Mouse (Mus musculus) embryo, embryonic 11 days (tissue): Measurements from ENCODE around the gene Dnah7b.
A peak's percentile ranks its signal among the peaks of the same experiment; 100 is the strongest.
"Not testable (repeated sequence)": the region's sequence is repeated elsewhere in the genome, so short reads cannot be mapped to it uniquely, and the experiment has no call there.

Experiments
- DNase-seq: peaks from one replicate; pipeline ENCODE4 v3.0.0-alpha.2; 2015

Dnah7b gene

DNA sequence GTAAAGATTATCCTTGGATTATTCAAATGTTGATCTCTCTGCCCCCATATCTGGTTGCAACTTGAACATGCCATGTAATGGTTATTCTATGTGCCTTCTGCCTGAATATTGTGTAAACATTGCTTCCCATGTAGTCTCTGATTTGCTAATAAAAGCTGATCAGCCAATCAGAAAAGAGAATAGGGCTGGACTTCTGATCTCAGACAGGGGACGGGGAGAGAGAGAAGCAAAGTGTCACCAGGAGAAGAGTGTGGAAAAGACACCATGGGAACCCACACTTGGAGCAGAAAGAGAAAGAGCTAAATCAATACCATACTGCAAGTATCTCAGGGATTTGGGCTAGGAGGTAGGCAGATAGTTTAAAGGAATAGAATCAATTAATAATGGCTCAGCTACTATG is at the start of gene Dnah7b:
Dnah7b (plus strand) TSS at position 301 of the 400 bp plus-strand sequence.
- no peak for DNase-seq

DNA sequence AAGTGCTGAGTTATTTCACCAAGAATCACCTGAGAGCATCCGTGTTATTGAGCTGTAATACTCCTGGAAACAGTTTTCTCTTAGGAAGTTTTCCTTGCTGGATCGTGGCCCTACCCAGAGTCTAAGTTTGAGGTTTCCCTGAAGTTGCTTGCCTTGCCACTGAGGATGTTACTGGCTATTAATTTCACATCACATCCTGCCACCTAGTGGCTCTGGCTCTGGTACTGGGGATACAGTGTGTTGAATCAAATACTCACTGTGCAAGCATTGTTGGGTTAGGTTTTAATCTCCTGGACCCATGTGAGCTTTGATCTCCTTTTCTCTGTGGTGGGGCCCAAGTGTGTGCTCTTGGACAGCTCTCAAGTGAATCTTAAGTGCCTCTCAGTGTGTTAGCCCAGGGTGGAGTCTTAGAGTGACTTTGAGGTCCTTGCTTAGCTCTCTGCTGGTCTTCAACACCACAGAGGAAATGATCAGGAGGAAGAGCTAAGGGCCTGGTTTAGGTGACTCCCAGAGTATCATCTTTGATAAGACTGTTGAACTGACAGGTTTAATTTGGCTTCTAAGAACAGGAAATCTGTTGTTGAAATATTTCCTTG is 47.6 kb upstream of the Dnah7b start:
- peak; percentile 49 for DNase-seq

DNA sequence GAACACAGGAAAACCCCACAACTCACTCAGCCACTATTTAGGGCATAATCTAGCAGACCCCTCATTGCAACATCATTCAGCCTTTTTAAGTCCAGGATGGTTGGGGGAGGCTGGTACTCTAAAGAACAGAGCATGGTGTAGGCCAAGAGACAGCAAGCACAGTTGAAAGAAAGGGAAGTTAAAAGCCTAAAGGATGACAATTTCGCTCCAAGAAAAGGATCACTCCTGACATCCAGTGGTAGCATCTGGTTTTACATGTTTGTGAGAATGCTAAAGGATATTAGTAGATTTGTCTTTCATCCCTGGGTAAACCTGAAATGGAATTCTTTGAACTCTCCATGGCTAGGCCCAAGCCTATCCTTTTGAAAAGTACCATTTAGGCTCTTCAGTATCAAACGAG is 43.9 kb upstream of the Dnah7b start:
- DNase-seq, result peak; percentile 24

DNA sequence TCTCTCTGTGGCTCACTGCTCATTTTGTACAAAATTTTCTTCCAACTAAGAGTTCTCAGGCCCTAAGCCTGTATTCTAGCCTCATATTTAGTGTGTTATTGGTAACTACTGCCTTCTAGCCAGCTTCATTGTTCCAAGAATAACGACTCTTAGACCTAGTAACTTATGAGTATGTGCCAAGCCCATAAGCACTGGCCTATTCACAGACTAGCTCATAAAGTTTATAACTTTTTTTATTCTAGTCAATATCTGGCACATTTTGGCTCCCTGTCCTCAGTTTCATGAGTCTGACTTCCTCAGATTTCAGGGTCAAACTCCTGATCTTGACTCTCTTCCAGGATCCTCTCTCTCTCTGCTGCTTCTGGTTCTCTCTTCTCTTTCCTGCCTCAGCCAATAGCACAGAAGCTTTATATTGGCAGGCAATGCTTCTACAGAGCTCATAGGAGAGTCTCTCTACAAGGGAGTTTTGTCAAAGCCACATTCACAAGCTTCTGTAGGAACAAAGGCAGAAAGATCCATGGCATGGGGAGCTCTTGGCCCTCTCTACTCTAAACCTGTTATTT is 34.0 kb upstream of the Dnah7b start:
- no peak for DNase-seq

DNA sequence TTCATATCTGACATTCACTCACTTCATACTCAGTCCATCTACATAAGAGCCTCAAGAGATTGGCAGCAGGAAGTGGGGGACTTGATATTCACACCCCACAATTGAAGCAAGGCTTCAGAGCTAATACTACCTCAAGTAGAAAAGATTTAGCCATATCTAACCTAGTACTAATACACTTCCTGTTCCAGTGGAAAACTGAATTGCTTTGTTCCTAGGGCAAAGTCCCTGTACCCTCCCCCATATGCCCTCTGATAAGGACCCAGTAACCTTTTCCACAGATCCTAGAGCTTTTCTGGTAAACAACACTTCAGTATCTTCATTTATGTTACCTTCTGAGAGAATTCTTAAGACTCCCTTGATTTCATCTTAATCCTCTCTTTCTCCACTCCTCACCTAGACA is 17.9 kb upstream of the Dnah7b start:
- DNase-seq, result no peak

DNA sequence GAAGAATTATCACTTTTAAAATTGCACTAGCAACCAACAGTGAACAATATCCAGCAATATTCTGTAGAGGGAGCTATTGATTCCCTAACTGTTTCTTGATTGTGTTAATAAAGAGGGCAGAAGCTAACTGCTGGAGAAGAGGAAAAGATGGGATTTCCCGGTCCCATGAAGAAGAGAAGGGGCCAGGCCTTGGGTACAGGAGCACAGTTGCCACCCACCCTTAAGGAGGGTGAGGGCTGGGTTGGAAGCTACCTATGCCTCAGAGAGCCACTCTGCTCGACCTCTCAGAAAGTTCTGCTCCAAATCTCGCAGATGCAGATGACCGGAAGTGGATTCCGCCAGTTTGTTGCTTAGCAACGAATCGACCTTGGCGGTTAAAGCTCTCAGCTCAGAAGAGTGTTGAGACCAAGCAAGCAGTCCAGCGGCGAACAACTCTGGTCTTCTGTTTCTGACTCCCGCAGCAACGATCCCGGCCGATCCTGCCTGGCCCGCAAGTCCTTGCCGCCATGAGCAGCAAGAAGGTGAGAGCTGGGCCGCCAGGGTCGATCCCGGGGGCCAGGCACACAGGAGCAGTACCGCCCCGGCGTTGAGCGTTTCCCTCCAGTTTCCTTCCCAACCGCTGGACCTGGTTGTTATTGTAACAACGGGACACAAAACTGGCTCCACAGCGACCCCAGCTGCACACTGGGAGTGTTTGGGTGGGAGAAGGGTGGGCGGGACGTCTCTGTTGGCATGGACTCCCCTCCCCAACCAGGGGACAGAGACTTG is 553 bp downstream of the Dnah7b start:
- DNase-seq, result peak; percentile 90

DNA sequence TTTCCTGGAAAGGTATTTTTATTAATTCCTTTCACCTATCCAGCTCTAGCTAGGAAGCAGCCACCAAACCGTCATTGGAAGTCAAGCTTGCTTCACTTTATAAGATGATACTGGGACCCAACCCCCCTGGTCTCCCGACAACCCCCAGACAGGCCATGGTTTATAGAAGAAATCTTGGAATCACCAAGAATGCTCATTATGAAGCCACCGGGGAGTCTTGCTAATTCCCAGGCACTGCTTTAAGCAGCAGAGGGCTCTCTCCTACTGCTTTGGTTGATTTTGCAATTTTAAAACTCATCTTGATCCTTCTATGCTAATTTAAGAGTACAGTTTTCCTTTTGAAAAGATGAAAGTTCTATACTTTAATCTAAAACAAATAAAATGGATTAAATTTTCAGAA is 2.7 kb downstream of the Dnah7b start:
- DNase-seq, result not testable (repeated sequence)

DNA sequence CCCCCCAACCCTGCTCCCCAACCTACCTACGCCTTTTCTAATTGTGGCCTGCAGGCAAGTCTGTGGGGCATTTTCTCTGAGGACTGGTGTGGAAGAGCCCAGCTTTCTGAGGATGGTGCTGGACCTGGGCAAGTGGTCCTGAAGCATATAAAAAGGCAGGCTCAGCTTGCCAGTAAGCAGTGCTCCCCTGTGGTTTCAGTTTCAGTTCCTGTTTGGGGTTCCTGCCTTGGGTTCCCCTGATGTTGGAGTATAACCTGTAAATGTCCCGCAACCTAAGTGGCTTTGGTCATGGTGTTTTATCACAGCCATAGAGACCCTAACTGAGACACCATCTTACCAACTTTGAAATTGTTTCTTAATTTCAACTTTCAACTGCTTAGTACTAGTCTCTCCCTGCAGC is 11.8 kb downstream of the Dnah7b start:
- no peak for DNase-seq

DNA sequence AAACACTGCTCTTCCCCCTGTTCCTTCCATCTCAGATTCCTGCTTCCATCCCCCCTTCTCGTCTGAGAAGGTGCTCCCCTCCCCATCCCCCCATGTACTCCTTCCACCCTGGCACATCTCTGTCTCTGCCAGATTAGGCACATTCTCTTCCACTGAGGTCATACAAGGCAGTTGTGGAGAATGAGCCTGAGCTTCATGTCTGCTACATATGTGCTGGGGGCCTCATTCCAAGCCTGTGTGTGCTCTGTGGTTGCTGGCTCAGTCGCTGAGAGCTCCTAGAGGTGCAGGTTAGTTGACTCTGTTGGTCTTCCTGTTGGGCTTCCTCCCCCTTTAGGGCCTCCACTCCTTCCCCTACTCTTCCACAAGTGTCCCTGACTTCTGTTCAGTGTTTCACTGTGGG is 34.4 kb downstream of the Dnah7b start:
- DNase-seq, result no peak

DNA sequence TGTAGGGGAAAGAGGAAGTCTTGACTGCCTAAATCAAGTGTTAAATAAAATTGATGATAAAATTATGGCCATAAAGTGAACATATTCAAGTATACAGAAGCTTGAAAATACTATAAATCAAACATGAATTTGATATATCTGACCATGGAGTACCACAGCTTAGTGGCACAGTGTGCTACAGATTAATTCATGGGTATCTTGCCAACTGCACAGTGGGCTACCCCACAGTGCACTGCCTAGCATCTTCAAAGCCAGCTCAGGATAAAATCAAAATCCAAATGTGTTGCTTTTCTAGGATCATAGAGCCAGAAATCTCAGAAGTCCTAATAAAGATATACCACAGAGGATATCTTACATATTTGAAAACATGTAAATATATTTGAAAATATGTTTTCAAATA is 46.5 kb downstream of the Dnah7b start:
- DNase-seq, result not testable (repeated sequence)

DNA sequence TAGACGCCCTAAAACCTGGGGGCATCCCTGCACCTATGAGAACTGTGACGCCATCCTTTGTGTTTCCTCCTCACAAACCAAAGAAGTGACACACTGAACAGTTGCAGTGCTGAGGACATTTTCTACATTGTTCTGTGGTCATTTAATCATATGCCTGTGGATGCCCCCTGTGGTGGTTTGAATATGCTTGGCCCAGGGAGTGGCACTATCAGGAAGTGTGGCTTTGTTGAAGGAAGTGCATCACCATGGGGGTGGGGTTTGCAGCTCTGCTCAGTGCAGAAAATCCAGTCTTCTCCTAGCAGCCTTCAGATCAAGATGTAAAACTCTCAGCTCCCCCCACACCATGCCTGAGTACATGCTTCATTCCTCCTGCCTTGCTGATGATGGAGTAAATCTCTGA is 51.1 kb downstream of the Dnah7b start:
- not testable (repeated sequence) for DNase-seq

DNA sequence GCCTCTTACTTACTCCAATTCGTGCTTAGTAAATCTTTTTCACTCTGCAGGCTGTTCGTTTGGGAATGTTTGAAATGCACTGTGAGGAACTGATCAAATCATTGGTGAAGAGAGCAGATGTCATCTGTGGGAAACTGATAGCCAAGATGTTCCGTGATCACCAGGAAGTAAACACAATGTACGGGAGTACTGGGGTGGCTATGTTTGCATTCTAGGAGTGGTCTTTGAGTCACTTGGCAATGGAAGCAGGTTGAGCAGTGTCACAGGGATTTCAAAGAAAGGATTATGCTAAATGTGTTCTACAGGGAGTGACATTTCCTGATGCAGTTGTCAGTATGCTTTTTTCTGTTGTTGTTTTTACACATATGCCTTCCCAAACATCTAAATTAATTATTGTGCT is 61.9 kb downstream of the Dnah7b start:
- DNase-seq, result no peak

DNA sequence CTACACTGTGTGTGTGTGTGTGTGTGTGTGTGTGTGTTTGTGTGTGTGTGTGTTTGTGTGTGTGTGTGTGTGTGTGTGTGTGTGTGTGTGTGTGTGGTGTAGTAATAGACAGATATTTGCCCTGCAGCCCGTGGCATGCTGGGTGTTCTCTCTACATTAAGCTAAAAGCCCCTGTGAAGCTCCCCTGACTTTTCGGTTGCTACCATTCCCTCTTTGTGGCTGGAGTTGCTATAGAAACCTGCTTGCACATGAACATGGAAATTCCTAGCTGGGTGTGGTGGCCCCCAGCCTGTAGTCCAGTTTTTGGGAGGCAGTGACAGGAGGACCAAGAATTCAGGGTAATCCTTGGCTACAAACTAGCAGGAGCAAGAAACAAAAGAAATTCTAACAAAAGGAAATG is 130.7 kb downstream of the Dnah7b start:
- not testable (repeated sequence) for DNase-seq

DNA sequence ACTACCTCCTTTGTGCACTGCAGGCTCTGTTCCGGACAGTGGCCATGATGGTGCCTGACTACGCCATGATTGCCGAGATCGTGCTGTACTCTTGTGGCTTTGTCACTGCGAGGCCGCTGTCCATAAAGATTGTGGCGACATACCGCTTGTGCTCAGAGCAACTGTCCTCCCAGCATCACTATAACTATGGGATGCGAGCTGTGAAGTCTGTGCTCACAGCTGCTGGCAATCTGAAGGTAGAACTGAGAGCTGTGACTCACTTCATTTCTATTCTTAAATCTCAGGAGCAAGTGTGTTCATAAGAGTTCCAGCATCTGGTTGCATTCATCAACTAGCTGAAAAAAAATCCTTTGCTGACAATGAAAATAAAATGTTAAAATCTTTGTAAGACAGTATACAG is 135.1 kb downstream of the Dnah7b start:
- not testable (repeated sequence) for DNase-seq

DNA sequence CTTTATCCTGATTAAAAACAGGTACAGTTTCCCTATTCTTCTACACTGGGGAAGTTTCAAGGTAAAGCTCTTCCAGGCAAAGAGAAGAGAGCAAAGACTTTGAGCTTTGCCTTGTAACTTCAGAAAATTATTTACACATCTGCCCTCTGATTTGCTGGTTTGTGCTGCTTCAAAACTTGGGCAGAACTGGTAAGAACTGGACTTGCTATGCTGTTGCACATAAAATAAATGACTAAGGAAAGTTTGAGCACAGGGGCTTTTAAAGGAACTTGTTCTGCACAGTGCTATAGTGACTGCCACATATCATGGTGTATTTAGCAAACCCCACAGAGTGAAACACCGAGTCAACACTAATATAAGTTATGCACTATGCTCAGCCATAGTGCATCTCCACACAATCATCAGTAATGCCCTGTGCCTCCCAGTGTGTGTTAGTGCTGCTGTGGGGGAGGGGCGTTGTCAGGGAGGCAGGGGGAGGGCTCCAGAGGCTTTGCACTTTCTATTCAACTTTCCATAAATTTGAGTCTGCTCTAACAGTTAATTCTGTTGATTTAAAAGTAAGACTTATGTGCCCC is 144.0 kb downstream of the Dnah7b start:
- not testable (repeated sequence) for DNase-seq

DNA sequence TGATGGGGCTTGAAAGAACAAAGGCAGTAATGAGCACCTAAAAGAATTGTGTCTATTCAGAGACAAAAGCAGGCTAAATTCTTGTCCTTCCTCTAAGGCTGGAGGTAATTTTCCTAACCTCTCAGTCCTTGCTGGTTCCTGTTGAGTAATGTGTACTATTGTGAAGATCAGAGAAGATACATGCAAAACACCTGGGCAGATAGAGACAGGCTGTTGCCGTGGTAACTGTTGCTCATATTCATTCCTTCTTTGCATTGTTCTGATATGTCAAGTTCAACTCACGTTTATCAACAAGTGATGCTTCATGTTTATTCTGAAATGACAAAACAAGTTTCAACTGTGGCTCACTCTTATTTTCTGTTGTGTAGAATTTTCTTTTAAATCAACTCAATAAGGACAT is 156.6 kb downstream of the Dnah7b start:
- not testable (repeated sequence) for DNase-seq

DNA sequence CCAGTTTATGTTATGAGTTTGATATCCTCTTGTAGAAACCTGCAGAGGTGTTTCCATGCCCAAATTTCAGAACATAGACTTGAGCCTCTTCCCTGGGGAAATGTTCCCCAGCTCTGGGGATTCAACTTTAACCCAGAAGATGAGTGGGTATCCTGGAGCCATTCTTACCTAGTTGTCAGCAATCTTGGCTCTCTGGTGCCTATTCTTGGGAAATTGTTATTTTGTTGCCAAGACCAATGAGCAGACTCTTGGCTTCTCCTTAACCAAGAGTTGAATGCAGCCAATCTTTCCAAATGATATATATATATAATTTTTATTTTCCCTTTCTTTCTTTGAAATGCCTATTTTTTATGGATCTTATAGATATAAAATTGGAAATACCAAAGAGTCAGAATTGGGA is 160.0 kb downstream of the Dnah7b start:
- not testable (repeated sequence) for DNase-seq

DNA sequence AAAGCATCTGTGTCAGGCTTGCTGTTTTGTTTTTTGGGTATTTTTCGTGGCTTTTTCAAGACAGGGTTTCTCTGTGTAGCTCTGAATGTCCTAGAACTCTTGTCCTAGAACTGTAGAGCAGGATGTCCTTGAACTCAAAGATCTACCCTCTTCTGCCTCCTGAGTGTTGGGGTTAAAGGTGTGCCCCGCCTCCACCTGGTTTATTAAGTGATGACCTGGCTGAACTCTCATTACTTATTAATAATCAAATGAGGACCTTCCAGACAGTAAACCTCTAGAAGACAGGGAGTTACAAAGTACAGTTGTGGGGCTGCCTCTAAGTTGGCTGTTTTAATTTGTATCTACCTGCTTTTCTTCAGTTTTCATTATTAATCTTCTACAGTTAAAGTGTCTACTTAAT is 202.7 kb downstream of the Dnah7b start:
- DNase-seq, result not testable (repeated sequence)

DNA sequence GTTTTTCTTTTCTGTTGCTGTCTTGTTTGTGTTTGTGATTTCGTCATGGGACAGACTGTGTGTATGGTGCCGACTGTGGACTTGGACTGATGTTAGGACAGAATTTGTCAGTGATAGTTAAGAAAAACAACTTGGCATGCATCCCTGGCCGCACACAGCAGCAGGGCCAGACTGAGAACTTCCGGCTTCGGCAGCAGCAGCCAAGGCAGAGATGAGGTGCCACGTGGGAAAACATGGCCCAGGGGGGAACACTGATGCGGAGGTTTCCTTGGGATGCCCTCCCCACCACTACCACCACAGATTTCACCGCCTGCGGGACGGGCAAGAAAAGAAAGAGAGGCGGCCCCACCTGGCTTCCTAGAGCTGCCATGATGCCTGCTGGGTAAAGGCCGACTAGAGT is 205.8 kb downstream of the Dnah7b start:
- DNase-seq, result no peak

DNA sequence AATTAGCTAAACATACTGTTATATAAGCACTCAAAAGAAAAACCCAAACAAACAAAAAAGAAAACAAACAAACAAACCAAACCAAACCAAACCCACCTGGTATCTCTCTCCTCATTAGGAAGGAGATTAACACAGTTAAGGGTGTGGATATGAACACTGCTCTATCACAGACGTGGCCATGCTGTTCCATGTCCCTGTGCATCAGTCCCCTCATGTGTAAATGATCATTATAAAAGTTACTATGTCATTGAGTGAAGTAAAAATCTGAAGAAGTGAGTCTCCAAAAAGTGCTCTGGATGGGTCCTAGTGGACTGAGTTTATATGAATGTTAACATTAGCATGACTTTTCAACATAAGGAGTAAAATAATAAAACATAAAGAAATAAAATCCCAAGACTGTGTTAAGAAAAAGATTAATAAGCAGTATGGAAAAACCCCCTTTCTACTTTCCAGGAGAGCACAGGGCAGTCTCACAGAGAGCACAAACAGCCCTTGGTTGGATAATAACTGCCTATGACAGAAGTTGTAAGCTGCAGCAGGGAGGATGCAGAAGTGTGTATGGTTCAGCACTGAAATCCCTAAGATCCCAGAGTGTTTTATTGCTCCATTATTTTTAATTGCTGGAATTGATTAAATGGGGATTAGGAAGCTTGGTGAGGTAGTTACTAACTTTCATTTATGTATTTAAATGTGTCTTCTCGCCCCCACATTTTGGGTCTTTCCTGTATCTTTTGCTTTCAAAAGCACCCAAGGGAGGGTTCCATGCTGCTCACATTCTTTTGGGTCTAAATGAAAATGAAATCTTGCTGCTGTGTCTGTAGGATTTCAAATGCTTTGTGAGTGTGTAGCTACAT is 212.2 kb downstream of the Dnah7b start:
- not testable (repeated sequence) for DNase-seq

DNA sequence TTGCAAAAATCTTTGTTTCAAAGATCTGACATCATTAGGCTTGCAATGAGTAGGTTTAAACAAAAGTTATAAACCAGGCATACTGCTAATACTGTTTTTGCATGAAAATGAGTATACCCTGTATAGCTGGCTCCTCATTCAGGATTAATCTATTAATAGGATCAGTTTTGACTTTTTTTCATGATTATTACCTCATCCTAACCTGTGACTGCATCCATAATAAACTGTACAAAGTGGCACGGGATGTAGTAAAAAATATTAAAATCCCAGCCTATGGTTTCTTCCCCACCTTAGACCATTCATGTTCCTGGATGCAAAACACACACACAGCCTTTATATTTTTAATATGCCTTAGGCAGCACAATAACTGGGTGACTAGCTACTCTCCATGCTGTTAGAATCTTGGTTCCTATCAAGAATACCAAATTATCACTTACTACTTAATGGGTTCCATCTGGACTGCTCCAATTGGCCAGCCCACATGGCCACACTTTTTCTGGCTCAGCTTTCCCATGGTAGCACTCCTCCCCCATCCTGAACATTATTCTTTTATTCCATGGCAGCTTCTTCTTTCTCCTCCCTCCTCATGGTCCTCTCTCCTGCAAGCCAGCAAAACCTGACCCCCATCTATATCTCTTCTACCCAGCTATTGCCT is 212.9 kb downstream of the Dnah7b start:
- not testable (repeated sequence) for DNase-seq

DNA sequence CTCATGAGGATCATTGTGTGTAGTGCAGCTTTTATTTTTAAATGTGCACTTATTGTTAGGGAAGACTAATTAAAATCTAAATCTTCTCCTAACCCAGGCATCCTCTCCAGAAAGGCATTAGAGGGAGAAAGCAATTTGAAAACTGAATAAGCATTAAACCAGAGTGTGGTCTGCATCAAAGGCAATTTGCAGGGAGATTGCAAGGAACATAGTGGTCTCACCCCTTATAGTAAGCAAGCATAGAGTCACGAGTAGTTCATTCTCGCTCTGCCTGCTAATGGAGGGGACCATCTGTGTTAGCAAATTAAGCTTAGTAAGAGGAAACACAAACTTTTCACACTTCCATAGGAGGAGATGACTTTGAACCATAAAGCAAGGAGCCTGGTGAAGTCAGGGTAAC is 228.3 kb downstream of the Dnah7b start:
- DNase-seq, result not testable (repeated sequence)
